Mouse (Mus musculus) forebrain, embryonic 14.5 days (tissue): ENCODE measurements at regions not wholly inside any gene's neighbourhood (a gene's known extent, or its start where the extent isn't known, plus 50 kb on each side); places are given as distances from the start of the nearest gene placed in this dataset.

Experiments
- ATAC-seq: fragments of 200-750 bp; cut with Nextera tagmentation; 2 replicates; pipeline ENCODE4 v1.8.0; 2017; ENCODE audit warnings: mild to moderate bottlenecking, moderate library complexity
- DNase-seq: peaks from one replicate; pipeline ENCODE4 v3.0.0-alpha.2; 2015; ENCODE audit warnings: low spot score
- H3K27ac ChIP-seq: fragments of 300-500 bp; sonication (generic); 2 replicates; pipeline ENCODE4 v1.5.1; 2014; ENCODE audit warnings: low read depth, mild to moderate bottlenecking, control low read depth, low read length, moderate library complexity
- H3K27me3 ChIP-seq: fragments of 300-500 bp; sonication (generic); replicated peaks from 2 replicates; pipeline ENCODE4 v1.6.1; 2014; ENCODE audit warnings: low read length, control low read depth, mixed read lengths; ENCODE audit not compliant: control insufficient read depth, insufficient read depth
- H3K36me3 ChIP-seq: fragments of 300-500 bp; sonication (generic); 2 replicates; pipeline ENCODE4 v1.6.1; 2014; ENCODE audit warnings: low read length, control low read depth; ENCODE audit not compliant: control insufficient read depth, insufficient read depth
- H3K4me1 ChIP-seq: fragments of 300-500 bp; sonication (generic); 2 replicates; pipeline ENCODE4 v1.6.1; 2014; ENCODE audit warnings: antibody characterized with exemption, low read length, control low read depth; ENCODE audit not compliant: control insufficient read depth, insufficient read depth
- H3K4me2 ChIP-seq: fragments of 300-500 bp; sonication (generic); 2 replicates; pipeline ENCODE4 v1.6.1; 2014; ENCODE audit warnings: mild to moderate bottlenecking, control low read depth, low read length
- H3K4me3 ChIP-seq: fragments of 300-500 bp; sonication (generic); 2 replicates; pipeline ENCODE4 v1.5.1; 2014; ENCODE audit warnings: low read depth, low read length, control low read depth
- H3K9ac ChIP-seq: fragments of 300-500 bp; sonication (generic); 2 replicates; pipeline ENCODE4 v1.6.1; 2014; ENCODE audit warnings: mild to moderate bottlenecking, low read length, control low read depth, moderate library complexity
- H3K9me3 ChIP-seq: fragments of 300-500 bp; sonication (generic); replicated peaks from 2 replicates; pipeline ENCODE4 v1.6.1; 2016; ENCODE audit warnings: low read length, control low read depth, mixed read lengths; ENCODE audit not compliant: control insufficient read depth
- WGBS: fragments of 180-500 bp; shearing (Covaris S2); extraction: QIAGEN DNeasy Blood & Tissue Kit; methylation state at CpG from one replicate; pipeline ENCODE4 v1.1.7; 2014; 5-methylcytosine and 5-hydroxymethylcytosine counted together

GRCm38 (mm10) chr5:51099902-51100301 lies 467.6 kb downstream of the Ppargc1a start:
- DNase-seq: no peak
- ATAC-seq: no peak
- no peaks in the 10 kb centered on the region for H3K4me1 ChIP-seq
- 89% methylated on average over 3 of the region's 3 CpGs for WGBS
- no peak overlapping the region for H3K9ac ChIP-seq
- H3K4me2 ChIP-seq: no peak overlapping the region
- no peak overlapping the region for H3K4me3 ChIP-seq
- H3K27me3 ChIP-seq: no peaks in the 10 kb centered on the region
- no peak overlapping the region for H3K27ac ChIP-seq
- no peaks in the 10 kb centered on the region for H3K9me3 ChIP-seq
- no peaks in the 10 kb centered on the region for H3K36me3 ChIP-seq

- no peak for ATAC-seq
- H3K4me1 ChIP-seq: no peaks in the 10 kb centered on the region
- 89% methylated on average over 8 of the region's 8 CpGs for WGBS
Measured at GRCm38 (mm10) chr5:51072674-51073468, 494.7 kb downstream of the Ppargc1a start.

GRCm38 (mm10) chr5:51072146-51072545 lies 495.4 kb downstream of the Ppargc1a start:
- H3K9ac ChIP-seq: no peak overlapping the region
- no peaks in the 10 kb centered on the region for H3K36me3 ChIP-seq
- ATAC-seq: no peak
- no peaks in the 10 kb centered on the region for H3K9me3 ChIP-seq
- DNase-seq: no peak
- H3K4me2 ChIP-seq: no peak overlapping the region
- H3K27me3 ChIP-seq: no peaks in the 10 kb centered on the region
- H3K4me1 ChIP-seq: no peaks in the 10 kb centered on the region
- H3K4me3 ChIP-seq: no peak overlapping the region
- 77% methylated on average over 2 of the region's 2 CpGs for WGBS
- H3K27ac ChIP-seq: no peak overlapping the region

More at GRCm38 (mm10) chr5:51072674-51073468, 494.7 kb downstream of the Ppargc1a start:
- Histone ChIP-seq H3K27me3 (no peaks in the 10 kb centered on the region), H3K4me3 (no peak overlapping the region), H3K36me3 (no peaks in the 10 kb centered on the region), H3K27ac (no peak overlapping the region), H3K4me2 (no peak overlapping the region), H3K9ac (no peak overlapping the region), H3K9me3 (no peaks in the 10 kb centered on the region)
- DNase-seq: no peak

- Histone ChIP-seq H3K36me3 (no peaks in the 10 kb centered on the region), H3K27me3 (no peaks in the 10 kb centered on the region), H3K9me3 (no peaks in the 10 kb centered on the region), H3K4me1 (no peaks in the 10 kb centered on the region), H3K27ac (no peak overlapping the region), H3K4me3 (no peak overlapping the region), H3K4me2 (no peak overlapping the region), H3K9ac (no peak overlapping the region)
- DNase-seq (no peak), ATAC-seq (no peak)
- WGBS: 61% methylated on average over 1 of the region's 1 CpGs
Measured at GRCm38 (mm10) chr5:51069668-51070067, 497.9 kb downstream of the Ppargc1a start.

- no peak overlapping the region for H3K4me2 ChIP-seq
- H3K4me1 ChIP-seq: no peaks in the 10 kb centered on the region
- no peaks in the 10 kb centered on the region for H3K9me3 ChIP-seq
- no peaks in the 10 kb centered on the region for H3K36me3 ChIP-seq
- DNase-seq (peak; percentile 25), ATAC-seq (peak; percentile 50)
- H3K9ac ChIP-seq: no peak overlapping the region
- no peak overlapping the region for H3K4me3 ChIP-seq
- 69% methylated on average over 2 of the region's 2 CpGs for WGBS
- H3K27ac ChIP-seq: no peak overlapping the region
- H3K27me3 ChIP-seq: no peaks in the 10 kb centered on the region
Measured at GRCm38 (mm10) chr5:51045872-51046271, 521.7 kb downstream of the Ppargc1a start.

GRCm38 (mm10) chr5:51041541-51042217 lies 525.8 kb downstream of the Ppargc1a start:
- no peak overlapping the region for H3K9ac ChIP-seq
- ATAC-seq (no peak), DNase-seq (no peak)
- no peaks in the 10 kb centered on the region for H3K9me3 ChIP-seq
- H3K4me1 ChIP-seq: no peaks in the 10 kb centered on the region
- no peak overlapping the region for H3K4me2 ChIP-seq
- no peaks in the 10 kb centered on the region for H3K27me3 ChIP-seq
- no peaks in the 10 kb centered on the region for H3K36me3 ChIP-seq
- WGBS: 86% methylated on average over 6 of the region's 6 CpGs
- no peak overlapping the region for H3K4me3 ChIP-seq
- H3K27ac ChIP-seq: no peak overlapping the region

GRCm38 (mm10) chr5:51040926-51041325 lies 526.6 kb downstream of the Ppargc1a start:
- no peak overlapping the region for H3K27ac ChIP-seq
- no peaks in the 10 kb centered on the region for H3K36me3 ChIP-seq
- ATAC-seq (no peak), DNase-seq (no peak)
- H3K4me1 ChIP-seq: no peaks in the 10 kb centered on the region
- 86% methylated on average over 6 of the region's 6 CpGs for WGBS
- no peaks in the 10 kb centered on the region for H3K9me3 ChIP-seq
- no peak overlapping the region for H3K4me2 ChIP-seq
- no peak overlapping the region for H3K9ac ChIP-seq
- H3K27me3 ChIP-seq: no peaks in the 10 kb centered on the region
- no peak overlapping the region for H3K4me3 ChIP-seq

GRCm38 (mm10) chr5:51040463-51040862 lies 527.1 kb downstream of the Ppargc1a start:
- ATAC-seq (no peak), DNase-seq (no peak)
- H3K36me3 ChIP-seq: no peaks in the 10 kb centered on the region
- no peak overlapping the region for H3K4me3 ChIP-seq
- H3K4me2 ChIP-seq: no peak overlapping the region
- H3K27me3 ChIP-seq: no peaks in the 10 kb centered on the region
- no peak overlapping the region for H3K9ac ChIP-seq
- H3K4me1 ChIP-seq: no peaks in the 10 kb centered on the region
- 85% methylated on average over 6 of the region's 6 CpGs for WGBS
- H3K9me3 ChIP-seq: no peaks in the 10 kb centered on the region
- no peak overlapping the region for H3K27ac ChIP-seq

GRCm38 (mm10) chr5:51039713-51040178 lies 527.8 kb downstream of the Ppargc1a start:
- DNase-seq: no peak

More at GRCm38 (mm10) chr5:51039713-51040178, 527.8 kb downstream of the Ppargc1a start:
- Histone ChIP-seq H3K36me3 (no peaks in the 10 kb centered on the region), H3K9ac (no peak overlapping the region), H3K4me1 (no peaks in the 10 kb centered on the region), H3K27ac (no peak overlapping the region), H3K4me2 (no peak overlapping the region), H3K9me3 (no peaks in the 10 kb centered on the region), H3K4me3 (no peak overlapping the region), H3K27me3 (no peaks in the 10 kb centered on the region)
- ATAC-seq: no peak
- 89% methylated on average over 5 of the region's 5 CpGs for WGBS
